Mouse (Mus musculus) ES-E14 (cell line): ENCODE data around the gene Scg2.

ENCODE experiments used
- CHD2 ChIP-seq: IDR thresholded peaks from 2 replicates; pipeline ENCODE4 v1.6.1; 2014; ENCODE audit warnings: mild to moderate bottlenecking, low read depth, low read length, inconsistent platforms
- MAFK ChIP-seq: IDR thresholded peaks from 2 replicates; pipeline ENCODE4 v1.6.1; 2014; ENCODE audit warnings: mild to moderate bottlenecking, low read depth, low read length, inconsistent platforms; ENCODE audit not compliant: insufficient read depth
- ZC3H11A ChIP-seq: IDR thresholded peaks from 2 replicates; pipeline ENCODE4 v1.6.1; 2012; ENCODE audit warnings: low read depth, mild to moderate bottlenecking, inconsistent platforms, low read length, borderline replicate concordance
- ZNF384 ChIP-seq: IDR thresholded peaks from 2 replicates; pipeline ENCODE4 v1.6.1; 2012; ENCODE audit warnings: low read depth, low read length, inconsistent platforms

- TF ChIP-seq ZNF384 (no peak), ZC3H11A (no peak), MAFK (no peak), CHD2 (no peak)
Observed at GRCm38 (mm10) chr1:79400284-79400683, 39.6 kb downstream of the Scg2 start.
